Mouse (Mus musculus): ENCODE data around the gene 4930523C07Rik. TPM values are rescaled to one million over a fixed set of nuclear protein-coding genes. Genes with fewer than 3 reads are reported as not detected.

Gene 4930523C07Rik
- polyA plus RNA-seq, 1 experiment, result 0.37 TPM

- H3K27me3 ChIP-seq (ENCODE audit: control insufficient read depth, insufficient read depth, insufficient read length), result no peaks in the 10 kb centered on the region
- no peak for TF ChIP-seq MYOD1 (IDR thresholded peaks at IDR 0.05; ENCODE audit: control insufficient read depth, insufficient read length, low read depth)
- no peak for TF ChIP-seq CEBPB (IDR thresholded peaks at IDR 0.05; ENCODE audit: low read depth)
- no peak for TF ChIP-seq MYOG (IDR thresholded peaks at IDR 0.05; ENCODE audit: control insufficient read depth, extremely low read depth, insufficient read length)
- no peak for TF ChIP-seq MAX (IDR thresholded peaks at IDR 0.05)
- TF ChIP-seq USF1 (IDR thresholded peaks at IDR 0.05; ENCODE audit: low read depth), result no peak
- TF ChIP-seq FOSL1 (IDR thresholded peaks at IDR 0.05; ENCODE audit: insufficient read depth, low read length, poor library complexity, severe bottlenecking), result no peak
- no peak for TF ChIP-seq CTCF (IDR thresholded peaks at IDR 0.05; ENCODE audit: control insufficient read depth, insufficient read depth, insufficient read length)
- H3ac ChIP-seq (ENCODE audit: control insufficient read depth, insufficient read length, low read depth), result no peak overlapping the region
- no peak overlapping the region for H3K4me3 ChIP-seq (ENCODE audit: insufficient read depth, poor library complexity, severe bottlenecking)
- H3K36me3 ChIP-seq (ENCODE audit: control insufficient read depth, insufficient read depth), result no peaks in the 10 kb centered on the region
- H3K79me3 ChIP-seq (ENCODE audit: low read depth), result no peaks in the 10 kb centered on the region
- no peaks in the 10 kb centered on the region for H3K79me2 ChIP-seq (ENCODE audit: control insufficient read depth, insufficient read depth)
Observed at GRCm38 (mm10) chr1:160042351-160042750, 1.8 kb upstream of the 4930523C07Rik start.

DNA sequence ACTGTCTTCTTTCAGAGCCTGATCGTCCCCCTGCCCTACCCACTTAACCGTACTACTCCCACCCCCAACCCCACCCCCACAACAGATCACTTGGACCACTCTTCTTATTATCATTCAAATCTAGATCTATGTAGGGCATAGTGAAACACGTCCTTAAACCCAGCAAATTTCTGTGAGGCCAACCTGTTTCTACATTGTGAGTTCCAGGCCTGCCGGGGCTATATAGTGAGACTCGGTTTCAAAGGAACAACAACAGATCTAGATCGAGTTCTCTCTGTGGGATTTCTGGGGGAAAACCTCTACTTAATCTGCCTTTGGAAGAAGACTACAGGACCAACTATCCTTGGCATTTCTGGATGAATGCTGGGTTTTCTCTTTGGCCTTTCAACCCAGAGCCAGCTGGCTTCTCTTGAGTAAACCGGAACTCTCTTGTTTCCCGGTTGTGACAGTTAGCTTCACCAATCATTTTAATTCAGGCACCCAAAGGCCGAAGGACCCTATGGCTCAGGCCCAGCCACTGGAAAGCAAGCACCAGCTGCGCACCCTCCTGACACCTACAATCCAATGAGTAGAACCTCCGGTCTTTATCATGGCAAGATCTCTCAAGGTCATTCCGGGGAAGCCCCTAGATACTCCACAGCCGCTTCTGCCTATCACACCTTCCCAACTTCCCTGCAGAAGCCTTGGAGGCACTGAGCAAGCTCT, 759 bp upstream of the 4930523C07Rik start:
- Histone ChIP-seq H3K4me3 (ENCODE audit: insufficient read depth, poor library complexity, severe bottlenecking) (no peak overlapping the region), H3K79me2 (ENCODE audit: control insufficient read depth, insufficient read depth) (no peaks in the 10 kb centered on the region)
- TF ChIP-seq USF1 (IDR thresholded peaks at IDR 0.05; ENCODE audit: low read depth) (no peak), FOSL1 (IDR thresholded peaks at IDR 0.05; ENCODE audit: insufficient read depth, low read length, poor library complexity, severe bottlenecking) (no peak), MYOG (IDR thresholded peaks at IDR 0.05; ENCODE audit: control insufficient read depth, extremely low read depth, insufficient read length) (no peak), CTCF (IDR thresholded peaks at IDR 0.05; ENCODE audit: control insufficient read depth, insufficient read depth, insufficient read length) (no peak), CEBPB (IDR thresholded peaks at IDR 0.05; ENCODE audit: low read depth) (no peak), MAX (IDR thresholded peaks at IDR 0.05) (no peak), MYOD1 (IDR thresholded peaks at IDR 0.05; ENCODE audit: control insufficient read depth, insufficient read length, low read depth) (no peak)

DNA sequence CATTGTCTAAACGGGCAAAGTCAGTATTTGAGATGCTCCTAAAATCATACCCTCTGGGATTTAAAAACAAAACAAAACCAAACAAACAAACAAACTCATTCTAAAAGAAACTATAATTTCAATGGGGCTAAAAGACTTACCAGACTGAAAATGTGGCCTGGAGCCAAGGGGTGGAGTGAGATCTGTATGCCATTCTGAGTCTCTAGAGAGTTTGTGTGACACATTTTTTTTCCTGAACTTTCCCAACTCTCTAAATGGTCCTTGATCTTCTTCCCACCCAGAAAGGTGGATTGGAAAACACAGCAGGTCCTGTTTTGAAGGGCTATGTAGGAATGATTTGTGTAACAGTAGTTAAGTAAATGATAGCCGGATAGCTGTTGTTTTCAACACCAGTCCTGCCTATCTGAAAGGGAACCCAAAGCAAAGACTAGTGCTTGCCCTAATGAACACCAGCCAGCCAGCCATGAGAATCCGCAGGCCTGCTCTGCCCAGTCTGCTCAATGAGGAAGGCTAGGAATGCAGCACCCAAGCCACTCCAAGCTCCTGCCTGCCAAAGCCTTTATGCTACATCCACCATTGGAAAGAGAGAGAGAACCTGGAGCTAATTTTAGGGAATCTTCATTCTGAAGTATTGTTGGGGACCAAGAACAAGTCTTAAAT, 1.0 kb downstream of the 4930523C07Rik start:
- no peak for TF ChIP-seq MYOD1 (IDR thresholded peaks at IDR 0.05; ENCODE audit: control insufficient read depth, insufficient read length, low read depth)
- TF ChIP-seq CEBPB (IDR thresholded peaks at IDR 0.05; ENCODE audit: low read depth), result no peak
- TF ChIP-seq CTCF (IDR thresholded peaks at IDR 0.05; ENCODE audit: control insufficient read depth, insufficient read depth, insufficient read length), result no peak
- TF ChIP-seq USF1 (IDR thresholded peaks at IDR 0.05; ENCODE audit: low read depth), result no peak
- no peak for TF ChIP-seq MAX (IDR thresholded peaks at IDR 0.05)
- TF ChIP-seq FOSL1 (IDR thresholded peaks at IDR 0.05; ENCODE audit: insufficient read depth, low read length, poor library complexity, severe bottlenecking), result no peak
- no peak for TF ChIP-seq MYOG (IDR thresholded peaks at IDR 0.05; ENCODE audit: control insufficient read depth, extremely low read depth, insufficient read length)

More for the DNA sequence above, 759 bp upstream of the 4930523C07Rik start:
- no peaks in the 10 kb centered on the region for H3K79me3 ChIP-seq (ENCODE audit: low read depth)
- no peaks in the 10 kb centered on the region for H3K27me3 ChIP-seq (ENCODE audit: control insufficient read depth, insufficient read depth, insufficient read length)
- H3ac ChIP-seq (ENCODE audit: control insufficient read depth, insufficient read length, low read depth), result no peak overlapping the region
- no peaks in the 10 kb centered on the region for H3K36me3 ChIP-seq (ENCODE audit: control insufficient read depth, insufficient read depth)

DNA sequence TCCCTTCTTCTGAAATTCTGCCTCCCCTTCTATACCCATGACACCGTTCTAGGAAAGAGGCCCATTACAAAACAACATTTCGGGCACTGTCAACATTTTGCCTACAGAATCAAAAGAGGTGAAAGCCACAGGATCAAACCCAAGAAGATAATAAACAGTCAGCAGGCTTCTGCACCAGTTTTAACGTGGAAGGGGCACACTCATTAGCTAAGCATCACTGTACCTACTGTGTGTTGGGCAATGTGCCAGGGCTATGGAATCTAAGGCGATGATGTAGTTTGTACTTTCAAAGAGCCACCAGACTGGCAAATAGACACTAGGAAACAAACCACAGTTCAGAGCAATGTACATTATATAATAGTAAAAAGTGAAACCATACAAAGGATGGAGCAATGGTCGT, 1.8 kb downstream of the 4930523C07Rik start:
- Histone ChIP-seq H3K4me3 (ENCODE audit: insufficient read depth, poor library complexity, severe bottlenecking) (no peak overlapping the region), H3K79me3 (ENCODE audit: low read depth) (no peaks in the 10 kb centered on the region), H3K27me3 (ENCODE audit: control insufficient read depth, insufficient read depth, insufficient read length) (no peaks in the 10 kb centered on the region), H3K79me2 (ENCODE audit: control insufficient read depth, insufficient read depth) (no peaks in the 10 kb centered on the region), H3ac (ENCODE audit: control insufficient read depth, insufficient read length, low read depth) (no peak overlapping the region), H3K36me3 (ENCODE audit: control insufficient read depth, insufficient read depth) (no peaks in the 10 kb centered on the region)
- TF ChIP-seq USF1 (IDR thresholded peaks at IDR 0.05; ENCODE audit: low read depth) (no peak), MAX (IDR thresholded peaks at IDR 0.05) (no peak), MYOD1 (IDR thresholded peaks at IDR 0.05; ENCODE audit: control insufficient read depth, insufficient read length, low read depth) (no peak), MYOG (IDR thresholded peaks at IDR 0.05; ENCODE audit: control insufficient read depth, extremely low read depth, insufficient read length) (no peak), FOSL1 (IDR thresholded peaks at IDR 0.05; ENCODE audit: insufficient read depth, low read length, poor library complexity, severe bottlenecking) (no peak), CEBPB (IDR thresholded peaks at IDR 0.05; ENCODE audit: low read depth) (no peak), CTCF (IDR thresholded peaks at IDR 0.05; ENCODE audit: control insufficient read depth, insufficient read depth, insufficient read length) (no peak)

More for the DNA sequence above, 1.0 kb downstream of the 4930523C07Rik start:
- no peaks in the 10 kb centered on the region for H3K27me3 ChIP-seq (ENCODE audit: control insufficient read depth, insufficient read depth, insufficient read length)
- no peak overlapping the region for H3ac ChIP-seq (ENCODE audit: control insufficient read depth, insufficient read length, low read depth)
- H3K4me3 ChIP-seq (ENCODE audit: insufficient read depth, poor library complexity, severe bottlenecking), result peak overlapping the region; percentile 11
- no peaks in the 10 kb centered on the region for H3K79me2 ChIP-seq (ENCODE audit: control insufficient read depth, insufficient read depth)
- no peaks in the 10 kb centered on the region for H3K36me3 ChIP-seq (ENCODE audit: control insufficient read depth, insufficient read depth)
- H3K79me3 ChIP-seq (ENCODE audit: low read depth), result no peaks in the 10 kb centered on the region

DNA sequence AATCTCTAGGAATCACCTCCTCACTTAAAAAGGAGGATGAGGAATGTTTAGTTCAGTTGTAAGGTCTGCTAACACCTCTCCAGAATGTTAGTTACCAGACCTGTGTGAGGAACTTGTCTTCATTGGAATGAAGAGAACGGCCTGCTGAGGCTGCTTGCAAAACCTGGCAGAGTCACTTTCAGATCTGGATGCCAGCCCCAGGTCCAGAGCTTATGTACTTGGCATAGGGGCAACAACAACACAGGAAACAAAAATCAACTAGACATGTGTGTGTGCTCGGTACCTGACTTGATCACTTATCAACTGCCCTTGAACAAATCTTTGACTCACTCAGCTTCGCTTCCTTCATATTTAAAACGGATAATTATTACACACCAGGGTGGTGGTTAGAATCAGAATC, 2.6 kb downstream of the 4930523C07Rik start:
- Histone ChIP-seq H3K4me3 (ENCODE audit: insufficient read depth, poor library complexity, severe bottlenecking) (no peak overlapping the region), H3ac (ENCODE audit: control insufficient read depth, insufficient read length, low read depth) (no peak overlapping the region), H3K36me3 (ENCODE audit: control insufficient read depth, insufficient read depth) (no peaks in the 10 kb centered on the region), H3K79me2 (ENCODE audit: control insufficient read depth, insufficient read depth) (no peaks in the 10 kb centered on the region), H3K27me3 (ENCODE audit: control insufficient read depth, insufficient read depth, insufficient read length) (no peaks in the 10 kb centered on the region), H3K79me3 (ENCODE audit: low read depth) (no peaks in the 10 kb centered on the region)
- TF ChIP-seq CTCF (IDR thresholded peaks at IDR 0.05; ENCODE audit: control insufficient read depth, insufficient read depth, insufficient read length) (no peak), MYOD1 (IDR thresholded peaks at IDR 0.05; ENCODE audit: control insufficient read depth, insufficient read length, low read depth) (no peak), USF1 (IDR thresholded peaks at IDR 0.05; ENCODE audit: low read depth) (no peak)

Data from C2C12 (cell line).